ENCODE assay signal across 14 mouse cellular contexts in the genomic region with DNA sequence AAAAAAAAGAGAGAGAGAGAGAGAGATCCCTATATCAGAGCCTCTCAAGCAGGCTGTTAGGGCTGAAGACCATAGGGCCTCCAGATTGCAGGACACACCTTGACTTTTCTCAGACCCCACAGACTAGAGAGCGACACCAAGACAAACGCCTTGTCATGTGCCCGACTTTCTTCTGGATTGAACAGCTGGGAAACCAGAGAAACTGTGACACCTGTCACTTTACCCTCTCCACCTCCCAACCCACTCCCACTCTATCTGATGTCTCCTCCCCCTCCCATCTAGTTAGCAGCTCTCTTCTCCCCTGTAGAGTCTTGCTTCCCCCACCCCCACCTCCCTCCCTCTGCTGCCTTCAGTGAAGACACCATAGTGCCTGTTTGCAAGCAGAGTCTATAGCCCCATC.
"Had no signal": no experiment of that assay in that cellular context is flagged by ENCODE, and none has a peak within 500 bp of the region (broad histone marks: within the 10 kb centered on the region; RNA-seq: fewer than 3 reads in every experiment).

No protein-coding gene starts in this region.

- ATAC-seq: forebrain, embryonic 13.5 days; forebrain, embryonic 14.5 days; forebrain, embryonic 15.5 days; forebrain, embryonic 16.5 days; forebrain, postnatal 0 days had no signal

- H3K27ac ChIP-seq: embryonic facial prominence, embryonic 10.5 days; embryonic facial prominence, embryonic 12.5 days; embryonic facial prominence, embryonic 13.5 days; embryonic facial prominence, embryonic 15.5 days; forebrain, embryonic 10.5 days; forebrain, embryonic 12.5 days; forebrain, embryonic 13.5 days; forebrain, embryonic 15.5 days; gastrocnemius, adult 2 months; heart, adult 2 months had no signal

- H3K9ac ChIP-seq: embryonic facial prominence, embryonic 12.5 days; embryonic facial prominence, embryonic 13.5 days; embryonic facial prominence, embryonic 15.5 days; forebrain, embryonic 12.5 days; forebrain, embryonic 13.5 days; forebrain, embryonic 15.5 days; forebrain, postnatal 0 days had no signal

- H3K4me2 ChIP-seq: embryonic facial prominence, embryonic 12.5 days; embryonic facial prominence, embryonic 13.5 days; embryonic facial prominence, embryonic 15.5 days; forebrain, embryonic 12.5 days; forebrain, embryonic 13.5 days; forebrain, embryonic 15.5 days had no signal

- H3K36me3 ChIP-seq: embryonic facial prominence, embryonic 10.5 days; embryonic facial prominence, embryonic 12.5 days; embryonic facial prominence, embryonic 15.5 days; forebrain, embryonic 10.5 days; forebrain, embryonic 12.5 days; forebrain, embryonic 15.5 days had no signal

- H3K4me3 ChIP-seq: embryonic facial prominence, embryonic 10.5 days; embryonic facial prominence, embryonic 12.5 days; embryonic facial prominence, embryonic 13.5 days; embryonic facial prominence, embryonic 15.5 days; erythroblast, embryonic 14.5 days; forebrain, embryonic 10.5 days; forebrain, embryonic 12.5 days; forebrain, embryonic 13.5 days; forebrain, embryonic 15.5 days; gastrocnemius, adult 2 months; heart, adult 2 months had no signal

- H3K27me3 ChIP-seq: embryonic facial prominence, embryonic 12.5 days; embryonic facial prominence, embryonic 13.5 days; embryonic facial prominence, embryonic 15.5 days; forebrain, embryonic 12.5 days; forebrain, embryonic 15.5 days had no signal

- H3K9me3 ChIP-seq: embryonic facial prominence, embryonic 10.5 days; embryonic facial prominence, embryonic 12.5 days; embryonic facial prominence, embryonic 13.5 days; embryonic facial prominence, embryonic 15.5 days; forebrain, embryonic 10.5 days; forebrain, embryonic 12.5 days; forebrain, embryonic 13.5 days; forebrain, embryonic 15.5 days had no signal
